Mouse (Mus musculus) brain, embryonic 14.5 days (tissue): ENCODE results near the gene Dyrk4. TPM values are rescaled to one million over a fixed set of nuclear protein-coding genes. Genes with fewer than 3 reads are reported as not detected.
A peak's percentile ranks its signal among the peaks of the same experiment; 100 is the strongest.

Experiments
- DNase-seq: peaks from one replicate; pipeline ENCODE4 v3.0.0-alpha.2; 2011; ENCODE audit warnings: low read depth
- CTCF ChIP-seq: fragments of 200-500 bp; IDR thresholded peaks from 2 replicates; pipeline ENCODE4 v1.5.1; 2012; ENCODE audit warnings: inconsistent platforms, mild to moderate bottlenecking, moderate library complexity, borderline replicate concordance; ENCODE audit not compliant: insufficient read depth, insufficient read length; ENCODE audit errors: extremely low read depth
- POLR2A ChIP-seq: fragments of 200-500 bp; IDR thresholded peaks from 2 replicates; pipeline ENCODE4 v1.6.1; 2012; ENCODE audit warnings: mild to moderate bottlenecking, inconsistent platforms, borderline replicate concordance; ENCODE audit not compliant: poor library complexity, insufficient read depth, insufficient read length, severe bottlenecking; ENCODE audit errors: extremely low read depth
- polyA plus RNA-seq: library from polyadenylated mRNA; depleted of rRNA; stranded (reverse); fragments of >200 nt; gene quantifications from 2 replicates; pipeline ENCODE4 v1.2.3, GENCODE M21; 2012; rRNA removed

Gene Dyrk4
- polyA plus RNA-seq, result 0.06 TPM in 1 of 2 replicates, not detected in the other

- peak; percentile 12 for DNase-seq
- no peak for TF ChIP-seq CTCF
- TF ChIP-seq POLR2A, result no peak
These were observed at the start of gene Dyrk4 for GRCm38 (mm10) chr6:126921111-126921881. TSS of gene Dyrk4 (minus strand) at chr6:126921839.

GRCm38 (mm10) chr6:126966241-126967026 is 44.8 kb upstream of the Dyrk4 start:
- no peak for DNase-seq

GRCm38 (mm10) chr6:126963426-126963825 is 41.8 kb upstream of the Dyrk4 start:
- TF ChIP-seq CTCF, result no peak
- TF ChIP-seq POLR2A, result no peak
- no peak for DNase-seq

More at GRCm38 (mm10) chr6:126966241-126967026, 44.8 kb upstream of the Dyrk4 start:
- no peak for TF ChIP-seq CTCF
- TF ChIP-seq POLR2A, result no peak

- TF ChIP-seq CTCF (no peak), POLR2A (no peak)
- no peak for DNase-seq
These were observed 41.1 kb upstream of the Dyrk4 start for GRCm38 (mm10) chr6:126962709-126963108.

- TF ChIP-seq POLR2A, result no peak
- no peak for TF ChIP-seq CTCF
- DNase-seq, result no peak
These were observed 39.9 kb upstream of the Dyrk4 start for GRCm38 (mm10) chr6:126961371-126962018.

GRCm38 (mm10) chr6:126955734-126956133 is 34.1 kb upstream of the Dyrk4 start:
- DNase-seq, result peak; percentile 92
- TF ChIP-seq CTCF (peak; percentile 93), POLR2A (no peak)

GRCm38 (mm10) chr6:126948336-126948735 is 26.7 kb upstream of the Dyrk4 start:
- TF ChIP-seq CTCF (peak; percentile 23; the same call in 1 of the 2 replicates), POLR2A (no peak)
- DNase-seq, result peak; percentile 22

- 0 out of 2 replicates have a peak, but pooled peaks have one; percentile 21 for TF ChIP-seq CTCF
- TF ChIP-seq POLR2A, result no peak
- DNase-seq, result peak; percentile 27
These were observed 18.8 kb upstream of the Dyrk4 start for GRCm38 (mm10) chr6:126940451-126940850.

GRCm38 (mm10) chr6:126939487-126940171 is 18.0 kb upstream of the Dyrk4 start, which contains the start of the genes Rad51ap1 and D6Wsu163e:
TSS of gene Rad51ap1 (minus strand) at chr6:126939587.
TSS of gene D6Wsu163e (plus strand) at chr6:126939962.
- DNase-seq, result peak; percentile 99
- no peak for TF ChIP-seq CTCF
- TF ChIP-seq POLR2A, result peak; percentile 20; the same call in 1 of the 2 replicates

- TF ChIP-seq CTCF, result no peak
- TF ChIP-seq POLR2A, result no peak
- no peak for DNase-seq
These were observed 17.3 kb upstream of the Dyrk4 start for GRCm38 (mm10) chr6:126938853-126939486.

- TF ChIP-seq CTCF (no peak), POLR2A (no peak)
- no peak for DNase-seq
These were observed 16.4 kb upstream of the Dyrk4 start for GRCm38 (mm10) chr6:126938047-126938446.

GRCm38 (mm10) chr6:126932896-126933295 is 11.3 kb upstream of the Dyrk4 start:
- no peak for DNase-seq
- no peak for TF ChIP-seq CTCF
- TF ChIP-seq POLR2A, result no peak
